Mouse (Mus musculus): ENCODE data around the gene Gse1.
A peak's percentile ranks its signal among the peaks of the same experiment; 100 is the strongest.

Gene Gse1

DNA sequence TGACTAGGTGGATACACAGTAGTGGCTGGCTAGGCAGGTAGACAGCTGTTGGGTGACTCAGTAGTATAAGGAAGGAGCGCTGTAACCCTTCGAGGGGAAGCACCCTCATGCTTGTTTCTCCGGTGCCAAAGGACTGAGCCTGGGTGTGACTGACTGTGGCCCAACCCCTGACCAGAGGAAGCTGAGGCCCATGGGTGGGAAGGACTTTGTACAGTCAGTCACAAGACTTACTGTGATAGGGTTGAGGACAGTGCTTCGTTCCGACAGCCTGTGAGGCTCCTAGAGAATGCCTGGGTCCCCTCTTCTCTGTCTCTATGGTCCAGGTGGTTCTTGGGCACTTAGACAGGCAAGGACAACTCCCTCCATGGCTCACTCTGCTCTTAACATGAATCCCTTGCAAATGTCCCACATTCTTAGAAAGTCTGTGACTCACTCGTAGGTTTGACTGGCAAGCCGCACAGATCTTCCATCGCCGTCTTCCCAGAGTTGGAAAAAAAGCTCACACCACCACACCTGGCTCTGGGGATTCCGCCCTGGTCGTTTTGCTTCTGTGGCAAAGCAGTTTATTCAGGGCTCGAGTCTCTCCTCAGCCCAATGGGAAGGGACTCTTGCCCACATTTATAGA, 177.9 kb downstream of the Gse1 start:
- no peak for DNase-seq

DNA sequence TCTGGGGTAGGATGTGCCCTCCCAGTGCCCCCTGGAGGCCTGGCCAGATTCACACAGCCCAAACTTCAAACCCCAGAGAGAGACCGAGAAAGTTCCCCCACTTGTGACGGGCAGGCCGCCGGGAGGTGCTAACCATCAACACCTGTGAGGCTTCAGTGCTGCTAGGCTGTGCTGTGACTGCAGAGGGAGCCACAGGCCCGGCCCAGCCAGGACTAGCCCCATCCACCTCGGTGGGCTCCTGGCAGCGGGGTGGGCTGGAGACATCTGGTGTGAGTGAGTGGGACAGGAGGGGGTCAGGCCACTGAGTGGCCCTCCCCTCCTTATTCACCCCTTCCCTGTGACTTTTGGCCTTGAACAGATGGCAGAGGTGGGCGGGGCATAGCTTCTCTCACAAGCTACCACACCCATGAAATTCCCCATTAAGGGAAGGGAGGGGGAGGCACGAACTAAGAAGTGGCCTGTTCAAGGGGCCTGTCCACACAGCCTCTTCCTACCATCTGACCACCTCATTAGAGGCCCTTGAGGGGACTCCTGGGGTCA, 179.5 kb downstream of the Gse1 start:
- peak; percentile 86 to 91 for DNase-seq

DNA sequence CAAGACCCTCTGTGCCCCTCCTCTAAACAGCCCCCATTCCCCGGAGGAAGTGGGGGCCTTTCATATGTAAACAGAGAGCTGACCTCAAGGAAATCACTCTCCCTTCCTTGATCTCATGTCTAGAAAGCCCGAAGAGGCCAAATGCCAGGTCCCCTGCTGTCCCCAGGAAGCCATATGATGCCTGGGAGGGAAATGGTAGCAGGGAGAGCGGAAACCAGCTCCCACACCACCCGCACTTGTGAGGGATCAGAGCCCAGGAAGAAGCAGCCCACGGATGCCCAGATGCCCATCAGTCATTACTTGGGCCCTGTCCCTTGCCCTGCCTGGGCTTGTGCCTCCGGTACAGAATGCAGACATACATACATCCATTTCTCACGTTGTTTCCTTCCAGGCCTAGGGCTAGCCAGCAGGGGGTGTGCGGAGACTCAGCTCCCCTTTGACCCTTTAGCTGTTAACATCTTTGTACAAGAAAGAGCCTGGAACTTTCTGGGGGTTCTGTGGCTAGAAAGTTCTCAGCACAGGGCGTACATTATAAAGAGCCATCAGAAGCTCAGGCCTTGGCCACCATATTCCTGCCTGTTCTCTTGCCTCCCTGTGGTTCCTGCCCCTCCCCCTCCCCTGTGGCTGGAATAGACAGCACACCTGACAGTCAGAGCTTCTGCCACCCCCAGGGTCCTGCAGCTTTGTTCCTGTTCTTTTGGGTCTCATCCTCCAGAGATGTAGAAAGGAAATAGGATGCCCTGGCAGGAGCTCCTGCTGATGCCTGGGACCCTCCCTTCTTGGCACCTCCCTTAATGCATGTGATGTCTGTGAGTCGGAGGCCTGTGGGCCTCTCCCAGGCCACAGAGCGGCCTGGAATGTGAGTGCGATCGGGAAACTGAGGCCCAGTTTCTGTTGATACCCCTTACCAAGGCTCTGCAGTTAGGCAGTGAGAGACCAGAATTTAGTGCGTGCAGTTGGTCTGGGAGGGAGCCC, 180.3 kb downstream of the Gse1 start:
- peak; percentile 82 to 84 for DNase-seq

DNA sequence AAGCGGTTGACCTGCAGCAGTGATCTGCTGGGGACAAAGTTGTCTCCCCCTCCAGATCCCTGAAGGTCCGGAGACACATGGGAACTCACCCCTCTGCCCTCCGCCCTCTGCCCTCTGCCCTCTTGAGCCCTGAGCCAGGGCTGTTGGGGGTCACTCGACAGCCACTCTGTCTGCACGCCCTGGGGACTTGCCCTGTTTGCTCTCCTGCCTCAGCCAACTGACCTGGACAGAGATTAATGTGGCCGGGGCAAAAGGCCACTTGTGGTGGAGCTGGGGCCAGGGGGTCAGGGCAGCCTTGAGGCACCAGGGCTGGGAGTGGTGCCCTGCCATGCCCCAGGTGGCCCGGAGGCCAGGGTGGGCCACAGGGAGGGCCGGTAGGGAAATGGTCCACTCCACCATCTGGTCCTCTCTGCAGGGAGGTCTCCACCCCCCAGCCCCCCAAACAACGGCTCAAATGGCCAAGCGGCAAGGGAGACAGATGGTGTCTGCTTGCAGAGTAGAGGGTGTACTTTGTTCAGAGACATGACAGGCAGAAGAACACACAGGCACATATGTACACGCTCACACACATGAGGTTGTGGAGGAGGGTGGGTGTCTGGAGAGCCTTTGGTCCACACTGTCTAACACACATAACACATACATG, 181.2 kb downstream of the Gse1 start:
- DNase-seq: peak; percentile 77 to 89

DNA sequence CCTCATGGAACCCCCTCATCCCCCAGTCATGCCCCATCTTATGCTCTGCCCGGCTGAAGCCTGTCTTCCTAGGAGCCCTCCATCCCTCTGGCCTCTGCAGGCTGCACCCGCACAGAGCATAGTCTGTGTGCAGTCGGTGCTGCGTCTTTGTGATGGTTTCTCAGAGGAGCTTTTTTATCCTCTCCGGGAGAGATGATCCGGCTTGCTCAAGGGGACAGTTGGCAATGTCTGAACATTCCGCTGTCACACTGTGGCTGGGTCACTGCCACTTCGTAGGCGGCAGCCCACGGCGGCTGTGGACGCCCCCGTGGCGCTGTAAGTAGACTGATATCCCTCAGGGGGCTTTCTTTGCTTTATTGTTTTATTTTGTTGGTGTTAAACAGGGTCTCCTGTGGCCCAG, 182.8 kb downstream of the Gse1 start:
- DNase-seq: peak in 1 of 2 experiments; percentile 55

DNA sequence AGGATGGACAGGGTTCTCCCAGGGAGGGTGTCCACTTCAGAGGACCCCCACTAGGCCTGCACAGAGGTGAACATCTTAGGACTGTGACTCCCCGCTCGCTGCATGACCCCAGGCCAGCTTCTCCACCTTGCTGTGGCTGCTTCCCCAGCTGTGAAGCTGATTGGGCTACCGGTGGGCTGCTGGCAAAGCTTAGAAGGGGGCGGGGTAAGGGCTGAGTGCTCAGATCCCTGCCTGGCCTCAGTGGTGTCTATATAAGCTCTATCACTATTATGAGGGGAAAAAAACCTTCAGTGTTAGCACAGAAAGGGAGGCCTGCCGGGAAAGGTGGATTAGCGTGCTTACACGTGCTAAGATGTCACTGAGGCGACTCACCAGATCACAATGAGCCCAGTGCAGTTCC, 183.6 kb downstream of the Gse1 start:
- DNase-seq: peak; percentile 62 to 63

DNA sequence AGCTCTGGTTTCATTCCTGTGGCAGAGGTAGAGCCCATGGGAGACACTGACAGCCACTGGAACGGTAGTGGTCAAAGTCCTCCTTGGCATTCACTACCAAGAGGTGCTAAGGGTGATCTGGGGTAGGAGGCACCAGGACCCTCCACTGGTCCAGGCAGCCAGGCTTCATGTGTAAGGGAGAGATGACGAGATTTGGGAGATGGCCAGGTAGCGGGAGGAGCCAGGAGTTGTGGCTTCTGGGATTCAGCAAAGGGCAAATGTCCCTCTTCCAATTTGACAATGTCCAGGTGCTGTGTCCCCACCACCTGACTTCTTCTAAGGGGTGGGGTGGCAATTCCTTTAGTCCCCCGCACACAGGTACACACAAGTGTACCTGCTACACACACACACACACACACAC, 184.1 kb downstream of the Gse1 start:
- peak in 1 of 2 experiments; percentile 67 for DNase-seq

DNA sequence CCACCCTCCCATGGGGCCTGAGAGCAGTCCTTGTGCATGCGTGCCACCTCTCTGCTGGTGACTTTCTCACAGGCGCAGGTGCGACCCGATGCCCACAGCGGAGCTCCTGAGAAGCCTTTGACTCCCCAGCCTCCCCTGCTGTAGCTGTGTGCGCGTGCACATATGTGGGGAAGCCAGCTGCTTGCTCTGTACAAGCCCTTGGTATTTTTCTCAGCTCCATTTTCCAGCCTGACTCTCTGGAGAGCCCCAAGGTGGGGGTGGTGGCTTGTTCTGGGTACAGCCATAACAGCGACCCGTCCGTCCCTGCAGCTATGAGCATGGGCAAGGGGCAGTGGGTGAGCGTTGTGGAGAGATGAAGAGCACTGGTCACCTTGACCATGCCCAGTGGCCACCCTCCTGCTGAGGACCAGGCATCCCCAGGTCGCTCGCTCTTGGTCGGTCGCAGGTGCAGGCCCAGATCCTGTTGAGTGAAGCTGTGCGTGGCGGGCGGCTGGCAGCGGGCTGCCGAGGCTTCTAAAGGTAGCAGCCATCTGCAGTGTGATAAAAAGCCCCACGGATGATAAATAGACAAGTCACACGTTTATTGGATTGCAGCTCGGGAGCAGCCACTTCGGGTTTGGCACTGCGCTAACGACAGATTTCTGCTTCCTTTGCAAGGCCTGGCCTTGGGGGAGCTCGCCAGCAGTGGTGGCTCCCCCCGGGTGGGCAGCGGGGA, 184.8 kb downstream of the Gse1 start:
- peak in 1 of 2 experiments; percentile 84 for DNase-seq

DNA sequence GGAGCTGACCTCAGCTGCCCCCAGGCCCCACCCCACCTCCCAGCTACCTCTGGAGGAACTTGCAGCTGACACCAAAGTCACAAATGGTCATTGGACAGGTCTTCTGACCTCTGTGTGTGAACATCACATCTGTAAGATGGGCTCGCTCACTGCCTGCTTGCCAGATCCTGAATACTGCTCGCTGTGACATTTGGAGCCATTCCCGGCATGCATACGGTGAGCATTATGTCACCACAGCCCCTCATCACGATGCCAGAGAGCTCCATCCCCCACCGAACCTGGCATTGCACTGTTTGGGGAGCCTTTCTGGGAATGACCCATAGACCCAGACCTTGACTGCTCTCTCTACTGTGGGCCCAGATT, 185.4 kb downstream of the Gse1 start:
- peak; percentile 84 to 91 for DNase-seq

DNA sequence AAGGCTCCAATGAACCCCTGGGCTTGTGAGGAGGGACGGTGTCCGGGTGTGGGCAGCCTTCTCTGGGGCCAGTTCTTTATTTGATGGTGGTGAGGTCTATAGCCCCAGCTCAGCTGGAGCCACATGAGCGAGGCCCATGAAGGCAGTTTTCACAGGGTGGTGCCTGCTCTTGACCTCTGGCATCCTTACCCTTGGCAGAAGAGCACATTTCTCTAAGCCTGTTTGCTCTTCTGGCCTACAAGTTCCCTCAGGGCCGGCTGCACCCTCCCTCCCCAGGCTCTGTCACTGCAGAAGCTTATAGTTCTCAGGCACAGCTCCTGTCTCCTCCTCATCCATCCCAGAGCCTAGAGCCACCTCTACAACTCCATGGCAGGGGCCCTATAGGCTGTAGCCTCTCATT, 186.0 kb downstream of the Gse1 start:
- DNase-seq: no peak

DNA sequence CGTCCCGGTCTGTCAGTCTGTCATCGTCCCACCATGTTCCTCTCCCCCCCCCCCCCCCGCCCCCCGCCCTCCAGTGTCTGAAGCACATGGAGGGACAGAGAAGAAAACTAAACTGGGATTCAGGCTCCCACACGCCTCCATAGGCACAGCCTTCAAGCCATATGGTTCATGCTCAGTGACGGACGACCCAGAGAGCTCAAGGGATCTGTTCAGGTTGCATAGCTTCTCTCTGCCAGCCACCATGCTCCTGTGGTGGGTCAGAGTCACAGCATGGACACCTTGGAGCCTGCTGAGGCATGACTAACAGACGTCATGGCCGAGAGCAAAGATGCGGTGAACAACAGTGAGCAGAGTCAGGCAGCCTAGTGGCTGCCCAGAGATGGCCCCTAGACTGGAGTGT, 187.2 kb downstream of the Gse1 start:
- no peak for DNase-seq

DNA sequence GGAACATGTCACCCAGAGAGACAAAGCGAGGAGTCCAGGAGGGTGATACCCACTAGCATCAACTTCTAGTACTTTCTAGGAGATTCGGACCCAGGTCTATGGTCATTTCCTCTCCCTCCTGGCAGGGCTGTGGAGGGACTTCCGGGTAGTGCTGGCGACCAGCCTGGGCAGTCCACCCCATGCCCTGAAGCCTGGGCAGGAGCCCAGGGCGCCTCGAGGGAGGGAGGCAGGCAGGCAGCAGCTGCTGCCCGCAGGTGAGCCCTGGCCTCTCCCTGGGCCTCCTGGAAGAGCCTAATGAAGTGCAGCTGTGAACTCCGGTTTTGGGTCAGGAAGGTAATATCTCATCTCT, 187.9 kb downstream of the Gse1 start:
- no peak for DNase-seq

DNA sequence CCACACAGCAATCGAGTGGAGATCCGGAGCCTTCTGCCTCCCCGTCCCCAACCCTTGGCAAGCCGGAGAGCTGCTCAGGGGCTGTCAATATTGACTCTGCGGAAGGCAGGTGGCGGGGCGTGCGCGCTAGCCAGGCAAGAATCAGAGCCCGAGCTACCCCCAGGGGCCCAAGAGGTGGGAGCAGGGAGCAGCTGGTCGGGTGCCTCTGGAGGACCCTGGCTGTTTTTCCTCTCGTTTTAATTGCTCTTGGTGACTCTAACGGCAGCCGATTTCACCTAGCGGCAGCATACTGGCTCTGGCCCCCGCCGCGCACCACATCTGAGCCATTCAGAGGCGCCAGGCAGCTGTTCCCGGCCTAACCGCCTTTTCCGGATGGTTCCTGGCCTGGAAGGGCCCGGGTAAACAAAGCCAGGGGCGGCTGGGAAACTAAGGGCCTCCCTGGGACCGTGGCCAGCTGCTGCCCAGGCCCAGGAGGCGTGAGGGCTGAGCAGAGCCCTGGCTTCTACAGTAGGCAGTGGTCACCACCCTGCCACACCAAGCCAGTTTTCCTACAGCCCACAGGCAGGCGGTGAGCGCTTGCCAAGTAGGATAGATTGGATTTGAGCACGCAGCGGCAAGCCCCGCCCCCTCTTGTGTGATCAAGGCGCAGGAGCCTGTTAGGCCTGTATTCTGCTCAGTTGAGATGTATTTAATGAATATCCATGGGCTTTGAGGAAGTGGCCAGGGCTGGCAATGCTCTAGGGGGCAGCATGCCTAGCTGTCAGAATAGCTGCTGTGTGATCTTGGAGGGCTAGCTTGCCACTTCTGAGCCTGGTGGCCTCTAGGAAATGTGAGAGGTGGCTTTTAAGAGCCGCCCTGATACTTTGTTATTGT, 188.5 kb downstream of the Gse1 start:
- DNase-seq: peak; percentile 86 to 88

DNA sequence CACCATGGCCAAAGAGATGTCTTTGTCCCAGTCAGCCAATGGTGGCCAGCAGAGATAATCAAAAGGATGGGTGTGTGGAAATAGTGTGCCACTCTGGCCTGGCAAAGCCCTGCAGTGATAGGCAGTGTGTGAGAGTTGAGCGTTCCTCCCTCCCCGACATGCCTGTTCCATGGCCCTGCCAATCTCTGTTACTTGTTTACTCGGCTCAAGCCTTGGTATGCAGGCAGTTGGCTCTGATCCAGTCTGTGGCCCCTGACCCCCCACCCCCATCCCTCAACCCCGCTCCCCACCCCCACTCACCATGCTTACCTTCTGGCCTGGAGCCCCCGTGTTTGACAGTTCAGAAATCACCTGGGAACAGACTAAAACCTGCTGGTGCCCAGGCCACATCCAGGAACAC, 189.9 kb downstream of the Gse1 start:
- no peak for DNase-seq

DNA sequence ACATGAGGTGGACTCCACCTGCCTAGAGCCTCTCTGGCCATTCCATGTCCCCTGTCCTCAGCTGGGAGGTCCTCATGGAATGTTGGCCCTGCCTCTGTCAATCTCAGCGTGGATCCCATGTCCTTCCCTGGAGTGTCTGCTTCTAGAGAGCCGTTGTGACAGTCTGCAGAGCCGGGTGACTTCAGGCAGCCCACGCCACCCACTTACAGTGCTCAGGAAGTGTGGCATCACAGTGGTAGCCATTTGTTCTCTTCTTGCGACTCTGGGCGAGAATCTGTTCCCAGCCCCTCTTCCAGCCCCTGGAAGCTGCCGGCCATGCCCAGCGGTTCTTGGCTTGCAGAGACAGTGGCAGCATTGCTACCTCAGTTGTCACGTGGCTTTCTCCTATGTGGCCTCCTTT, 191.4 kb downstream of the Gse1 start:
- no peak for DNase-seq

DNA sequence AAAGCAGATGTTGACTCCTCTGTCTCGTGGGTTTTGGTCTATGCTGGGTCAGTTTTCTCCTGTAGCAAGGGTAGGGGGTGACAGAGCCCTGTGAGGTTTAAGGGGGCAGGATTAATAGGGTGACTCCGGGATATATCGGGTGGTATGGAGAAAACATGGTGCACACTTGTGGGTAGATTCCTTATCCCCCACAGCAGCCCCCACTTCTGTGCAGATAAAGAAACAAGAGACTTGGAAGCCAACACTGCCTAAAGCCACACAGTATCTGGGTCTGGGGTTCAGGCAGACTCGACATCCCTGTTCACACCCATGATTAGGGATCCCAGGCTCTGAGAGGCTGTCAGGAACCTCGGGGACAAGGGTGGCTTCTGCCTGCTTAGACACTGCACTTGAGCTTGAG, 192.0 kb downstream of the Gse1 start:
- DNase-seq: no peak

DNA sequence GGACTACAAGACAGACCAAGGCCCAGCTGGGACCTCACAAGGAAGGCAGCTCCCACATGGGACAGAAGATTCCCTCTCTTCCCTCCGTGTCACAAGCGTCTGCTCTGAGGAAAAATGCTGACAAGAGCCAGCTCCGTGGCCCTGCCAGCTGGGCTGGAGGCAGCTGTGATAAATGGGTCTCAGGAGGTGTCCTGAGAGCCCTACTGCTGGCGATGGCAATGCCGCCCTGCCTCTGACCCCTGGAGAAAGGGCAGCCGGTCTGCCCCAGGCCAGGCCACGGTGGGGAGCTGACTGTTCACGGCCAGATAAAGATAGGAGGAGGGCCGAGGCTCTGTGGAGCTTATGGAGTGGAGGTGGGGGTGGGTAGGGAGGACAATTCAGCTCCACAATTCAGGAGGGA, 193.4 kb downstream of the Gse1 start:
- peak in 1 of 2 experiments; percentile 55 for DNase-seq

DNA sequence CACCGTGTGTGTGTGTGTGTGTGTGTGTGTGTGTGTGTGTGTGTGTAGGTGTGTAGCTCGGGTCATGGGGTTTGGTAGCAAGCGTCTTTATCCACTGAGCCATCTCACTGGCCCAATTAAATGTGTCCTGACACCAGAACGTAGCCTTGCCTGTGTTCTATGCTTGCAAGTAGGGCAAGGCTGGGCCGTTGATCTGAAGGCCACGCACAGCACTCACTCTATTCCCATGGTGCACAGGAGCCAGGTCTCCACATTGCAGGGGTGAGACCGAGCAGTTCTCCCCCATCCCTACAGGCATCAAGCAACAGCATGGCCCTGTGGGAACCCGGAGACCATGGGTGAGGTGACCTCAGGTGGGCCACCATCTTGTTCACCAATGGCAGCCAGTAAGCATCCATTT, 194.0 kb downstream of the Gse1 start:
- no peak for DNase-seq

DNA sequence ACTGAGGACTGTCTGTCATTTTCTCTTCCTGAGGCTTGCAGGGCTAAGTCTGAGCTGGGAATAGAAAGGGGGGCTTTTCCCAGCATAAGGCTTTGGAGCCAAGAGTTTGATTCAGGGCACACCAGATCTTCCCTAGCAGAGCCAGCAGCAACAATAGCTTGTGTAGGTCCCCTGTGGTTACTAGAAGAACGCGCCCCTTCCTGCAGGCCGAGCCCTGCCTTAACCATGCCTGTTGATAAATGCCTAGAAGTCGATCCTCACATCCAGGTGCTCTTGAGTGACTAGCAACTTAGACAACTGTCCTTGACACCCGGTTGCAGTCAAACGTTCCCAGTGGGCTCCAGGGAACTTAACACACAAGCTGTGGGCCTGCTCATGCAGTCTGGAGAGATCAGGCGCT, 195.3 kb downstream of the Gse1 start:
- DNase-seq: no peak

DNA sequence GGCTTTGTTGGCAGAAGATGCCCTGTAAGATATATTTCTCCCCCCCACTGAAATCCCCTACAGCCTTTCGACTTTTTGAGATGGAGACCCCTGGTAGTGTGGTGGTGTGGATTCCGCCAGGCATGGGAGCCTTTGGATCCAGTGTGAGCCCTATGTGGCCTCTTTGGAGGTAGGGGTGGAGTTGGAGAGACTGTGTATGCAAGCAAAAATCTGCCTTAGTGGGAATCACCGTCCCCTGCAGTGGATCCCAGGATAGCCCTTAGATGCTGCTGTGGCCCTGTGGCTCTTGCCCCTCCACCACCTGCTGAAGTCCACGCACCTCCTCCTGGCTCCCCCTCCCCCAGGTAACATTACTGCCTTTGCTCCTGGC, 196.6 kb downstream of the Gse1 start:
- no peak for DNase-seq

DNA sequence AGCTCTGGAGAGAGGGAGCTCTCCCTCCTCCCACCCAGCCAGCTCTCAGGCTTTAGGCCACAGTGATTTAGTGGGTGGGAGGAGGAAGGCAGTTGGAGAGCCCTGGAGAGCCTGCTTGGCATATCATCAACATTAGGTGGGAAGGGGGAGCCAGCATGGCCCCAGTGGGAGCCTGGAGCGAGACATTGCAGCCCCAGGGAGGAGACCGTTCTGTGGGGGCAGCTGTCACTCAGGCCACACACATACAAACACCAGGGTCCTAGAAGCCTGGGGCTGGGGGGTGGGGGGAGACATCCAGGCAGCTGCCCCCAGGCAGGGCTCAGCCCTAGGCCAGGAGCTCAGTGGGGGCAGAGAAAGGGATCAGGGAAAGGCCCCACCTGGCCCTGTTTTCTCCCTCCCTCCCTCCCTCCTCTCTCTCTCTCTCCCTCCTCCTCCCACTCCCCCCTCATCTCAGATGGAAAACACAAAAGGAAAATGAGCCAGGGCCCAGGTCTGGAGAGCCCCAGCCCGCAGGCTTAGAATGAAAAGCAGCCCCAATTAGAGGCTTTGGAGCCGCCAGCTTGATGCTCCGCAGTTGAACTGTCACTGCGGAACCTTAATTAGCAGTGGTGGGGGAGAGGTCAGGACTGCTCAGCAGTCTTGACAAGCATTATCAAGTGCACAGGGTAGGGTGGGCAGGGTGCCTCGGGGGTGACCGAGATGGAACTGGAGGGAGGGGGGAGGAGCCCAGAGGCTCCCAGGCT, 197.1 kb downstream of the Gse1 start:
- DNase-seq: peak; percentile 64 to 74

All from cerebellum, postnatal 10 days (tissue).